Mouse (Mus musculus): Measurements from ENCODE around the gene Clps. TPM values are rescaled to one million over a fixed set of nuclear protein-coding genes. Genes with fewer than 3 reads are reported as not detected.
"Not testable (repeated sequence)": the region's sequence is repeated elsewhere in the genome, so short reads cannot be mapped to it uniquely, and the experiment has no call there.

Clps gene
- total RNA-seq, 2 experiments from 2014 or later, result not detected

DNA sequence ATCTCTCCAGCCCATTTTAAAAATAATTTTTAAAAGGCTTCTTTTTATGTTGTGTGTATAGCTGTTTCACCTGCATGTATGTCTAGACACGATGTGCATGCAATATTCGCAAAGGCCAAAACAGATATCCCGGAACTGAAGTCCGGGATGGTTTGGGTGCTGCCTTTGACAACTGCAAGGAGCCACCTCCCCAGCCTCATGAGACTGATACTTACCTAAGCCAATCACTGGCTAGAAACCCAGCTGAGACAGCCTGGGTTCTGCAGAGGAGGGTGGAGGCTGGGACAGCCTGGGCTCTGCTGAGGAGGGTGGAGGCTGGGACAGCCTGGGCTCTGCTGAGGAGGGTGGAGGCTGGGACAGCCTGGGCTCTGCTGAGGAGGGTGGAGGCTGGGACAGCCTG lies 6.5 kb downstream of the Clps start:
- DNase-seq (ENCODE audit: low spot score in 2 of 2), result not testable (repeated sequence)

GRCm38 (mm10) chr17:28553040-28553793 lies 7.3 kb downstream of the Clps start:
- peak; percentile 66 for DNase-seq (ENCODE audit: low spot score in 2 of 2)

- DNase-seq (ENCODE audit: low spot score in 2 of 2), result no peak
Observed at GRCm38 (mm10) chr17:28549111-28549510, 11.5 kb downstream of the Clps start, which contains the start of gene Clpsl2. Gene Clpsl2, plus strand, starts transcription at chr17:28549411.

DNA sequence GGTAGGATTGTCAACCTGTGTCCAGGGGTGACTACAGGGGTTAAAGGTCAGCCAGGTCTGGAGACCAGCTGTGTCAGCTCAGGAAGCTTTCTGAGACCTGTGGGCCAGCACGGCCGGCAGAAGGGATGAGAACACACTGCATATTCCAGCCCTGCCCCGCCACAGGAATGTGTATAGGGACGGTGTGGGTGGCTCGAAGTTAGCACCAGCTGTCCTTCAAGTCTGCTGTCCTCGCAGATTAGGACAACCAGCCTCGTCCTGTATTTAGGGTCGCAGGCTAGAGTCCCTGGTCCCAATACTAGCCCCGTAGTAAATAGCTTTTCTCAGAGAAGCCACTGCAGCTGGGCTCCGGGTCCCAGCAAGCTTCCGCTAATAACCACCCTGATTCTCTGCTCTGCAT lies 12.0 kb downstream of the Clps start:
- DNase-seq (ENCODE audit: low spot score in 2 of 2), result no peak

GRCm38 (mm10) chr17:28546925-28547324 lies 13.6 kb downstream of the Clps start:
- DNase-seq (ENCODE audit: low spot score in 2 of 2), result peak in 1 of 2 experiments; percentile 30

DNA sequence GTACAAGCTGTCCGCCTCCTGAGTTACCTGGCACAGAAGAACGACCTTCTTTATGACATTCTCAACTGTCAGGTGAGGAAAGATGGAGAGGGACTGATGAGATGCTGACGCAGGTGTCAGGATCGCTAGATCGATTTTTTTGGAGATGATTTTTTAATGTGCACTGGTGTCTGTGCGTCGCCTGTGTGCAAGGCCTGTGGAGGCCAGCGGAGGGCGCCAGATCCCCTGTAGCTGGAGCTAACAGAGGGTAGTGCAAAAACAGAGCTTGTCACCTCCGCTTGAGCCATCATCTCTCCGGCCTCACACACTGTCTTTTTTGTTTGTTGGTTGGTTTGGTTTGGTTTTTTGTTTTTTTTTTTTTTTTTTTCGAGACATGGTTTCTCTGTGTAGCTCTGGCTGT lies 22.7 kb downstream of the Clps start:
- no peak for DNase-seq (ENCODE audit: low spot score in 2 of 2)

- no peak for DNase-seq (ENCODE audit: low spot score in 2 of 2)
Observed at GRCm38 (mm10) chr17:28533327-28533726, 27.2 kb downstream of the Clps start.

DNA sequence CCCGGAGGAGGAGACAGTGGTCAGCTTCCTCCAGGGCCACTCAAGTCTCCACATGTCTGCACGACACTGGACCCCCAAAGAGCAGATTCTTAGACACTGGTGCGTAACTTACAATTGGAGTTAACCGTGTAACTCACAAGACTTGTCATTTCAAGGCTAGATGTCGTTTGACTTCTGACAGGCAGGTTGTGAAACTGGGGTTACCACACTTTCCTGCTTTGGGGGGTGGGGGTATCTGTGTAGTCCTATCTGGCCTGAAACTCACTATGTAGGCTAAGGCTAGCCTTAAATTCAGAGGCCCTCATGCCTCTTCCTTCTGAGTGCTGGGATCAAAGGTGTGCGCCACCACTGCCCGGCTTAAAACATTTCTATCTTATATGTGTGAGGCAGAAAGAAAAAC lies 28.0 kb downstream of the Clps start:
- no peak for DNase-seq (ENCODE audit: low spot score in 2 of 2)

- no peak for DNase-seq (ENCODE audit: low spot score in 2 of 2)
Observed at GRCm38 (mm10) chr17:28531946-28532345, 28.6 kb downstream of the Clps start.

DNA sequence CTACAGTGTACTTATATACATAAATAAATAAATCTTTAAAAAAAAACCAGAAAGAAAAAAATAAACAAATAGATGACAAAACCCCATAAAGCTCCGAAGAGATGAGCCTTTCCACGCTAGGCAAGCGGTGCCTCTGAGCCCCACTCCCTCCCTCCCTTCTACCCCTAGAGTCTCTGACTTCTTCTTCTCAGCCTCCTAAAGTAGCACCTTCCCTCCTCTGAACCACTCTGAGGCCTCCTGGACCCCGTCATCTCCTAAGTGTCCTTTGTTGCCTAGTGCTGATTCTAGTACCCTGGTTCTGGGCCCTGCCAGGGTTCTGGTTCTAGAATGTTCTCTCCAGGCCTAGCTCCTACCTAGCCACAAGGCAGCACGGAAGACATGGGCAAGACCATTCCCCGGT lies 30.1 kb downstream of the Clps start, which contains the start of gene Armc12:
Gene Armc12 (plus strand): TSS at position 301 of the 400 bp plus-strand sequence.
- no peak for DNase-seq (ENCODE audit: low spot score in 2 of 2)

- DNase-seq (ENCODE audit: low spot score in 2 of 2), result no peak
Observed at GRCm38 (mm10) chr17:28529116-28529515, 31.4 kb downstream of the Clps start.

DNA sequence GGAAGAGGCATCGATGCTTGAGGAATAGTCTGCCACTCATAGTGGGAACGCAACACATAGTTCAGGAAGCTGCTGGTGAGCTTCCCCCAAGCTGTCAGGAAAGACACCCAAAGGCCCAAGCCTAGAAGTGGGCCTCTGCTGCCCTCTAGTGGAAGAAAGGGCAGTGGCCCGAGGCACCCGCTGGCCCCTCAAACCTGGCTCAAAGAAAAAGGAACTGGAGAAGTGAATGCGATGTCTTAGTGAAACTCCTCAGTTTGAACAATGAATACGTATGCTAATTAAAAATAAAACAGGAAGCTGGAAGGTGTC lies 32.6 kb downstream of the Clps start:
- DNase-seq (ENCODE audit: low spot score in 2 of 2), result peak; percentile 89 to 90

GRCm38 (mm10) chr17:28527184-28528042 lies 33.2 kb downstream of the Clps start:
- DNase-seq (ENCODE audit: low spot score in 2 of 2), result no peak

DNA sequence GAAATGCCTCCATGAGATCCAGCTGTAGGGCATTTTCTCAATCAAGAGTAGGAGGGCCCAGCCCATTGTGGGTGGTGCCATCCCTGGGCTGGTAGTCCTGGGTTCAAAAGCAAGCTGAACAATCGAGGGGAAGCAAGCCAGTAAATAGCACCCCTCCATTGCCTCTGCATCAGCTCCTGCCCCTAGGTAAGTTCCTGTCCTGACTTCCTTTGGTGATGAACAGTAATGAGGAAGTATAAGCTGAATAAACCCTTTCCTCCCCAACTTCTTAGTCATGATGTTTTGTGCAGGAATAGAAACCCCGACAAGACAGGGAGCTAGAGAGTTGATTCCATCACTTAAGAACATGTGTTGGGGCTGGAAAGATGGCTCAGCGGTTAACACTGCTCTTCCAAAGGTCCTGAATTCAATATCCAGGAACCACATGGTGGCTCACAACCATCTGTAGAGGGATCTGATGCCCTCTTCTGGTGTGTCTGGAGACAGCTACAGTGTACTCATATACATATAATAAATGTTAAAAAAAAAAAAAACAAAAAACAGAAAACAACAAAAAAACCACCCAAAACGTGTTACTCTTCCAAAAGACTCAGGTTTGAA lies 35.6 kb downstream of the Clps start:
- DNase-seq (ENCODE audit: low spot score in 2 of 2), result no peak

DNA sequence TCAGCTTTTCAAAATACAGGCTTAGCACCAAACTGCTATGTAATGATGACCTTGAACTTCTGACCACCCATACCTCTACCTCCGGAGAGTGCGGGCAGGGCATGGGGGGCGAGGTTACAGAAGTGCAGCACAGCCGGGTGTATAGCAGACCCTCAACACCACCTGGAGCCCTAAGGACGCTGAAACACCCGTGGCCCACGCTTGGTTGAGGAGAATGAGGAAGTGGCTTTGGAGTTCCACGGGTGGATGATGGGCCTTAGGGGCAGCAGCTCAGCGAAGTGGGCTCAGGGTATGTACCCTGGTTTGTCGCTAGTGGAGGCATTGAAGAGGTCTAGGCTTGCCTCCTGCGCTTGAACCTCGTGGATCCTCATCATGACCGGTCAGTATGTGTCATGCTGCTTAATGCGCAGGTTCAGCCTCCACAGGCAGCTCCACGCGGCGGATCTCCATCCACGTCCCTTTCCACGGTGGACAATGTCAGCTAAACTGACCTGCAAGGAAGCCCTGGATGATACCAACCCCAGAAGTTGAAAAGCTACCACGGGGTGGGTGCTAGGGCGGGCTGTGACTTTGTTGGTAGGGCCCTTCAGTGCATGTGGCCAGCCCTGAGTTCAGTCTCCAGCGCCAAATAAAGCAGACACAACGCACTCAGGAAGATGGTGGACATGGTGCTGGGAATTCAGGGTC lies 36.4 kb downstream of the Clps start:
- DNase-seq (ENCODE audit: low spot score in 2 of 2), result no peak

DNA sequence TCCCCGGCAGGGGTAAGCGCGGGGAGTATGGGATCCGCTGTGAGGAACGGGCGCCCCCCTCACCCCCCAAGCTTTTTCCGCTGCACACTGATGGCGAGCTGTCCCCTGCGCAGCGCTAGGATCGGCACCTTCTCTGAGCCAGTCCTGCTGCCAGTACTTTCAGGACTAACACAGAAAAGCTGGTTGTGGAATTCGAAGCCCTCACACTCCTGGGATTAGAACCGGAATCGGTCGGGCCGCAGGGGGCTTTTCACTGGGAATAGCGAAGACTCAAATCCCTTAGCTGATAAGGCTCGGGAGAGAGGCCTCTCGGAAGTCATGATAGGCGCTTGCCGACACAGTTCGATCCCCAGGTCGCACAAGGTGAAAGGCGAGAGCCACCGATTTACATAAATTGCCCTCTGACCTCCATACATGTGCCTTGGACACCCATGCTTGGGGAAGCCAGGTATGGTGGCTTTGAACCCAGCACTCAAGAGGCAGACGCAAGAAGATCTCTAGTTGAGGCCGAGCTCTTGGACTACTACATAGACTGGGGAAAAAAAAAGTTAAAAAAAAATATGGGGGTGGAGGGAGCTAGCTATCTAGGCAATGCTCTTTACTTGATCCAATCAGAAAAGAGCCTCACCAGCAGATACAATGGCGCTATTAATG lies 37.1 kb downstream of the Clps start:
- DNase-seq (ENCODE audit: low spot score in 2 of 2), result no peak

DNA sequence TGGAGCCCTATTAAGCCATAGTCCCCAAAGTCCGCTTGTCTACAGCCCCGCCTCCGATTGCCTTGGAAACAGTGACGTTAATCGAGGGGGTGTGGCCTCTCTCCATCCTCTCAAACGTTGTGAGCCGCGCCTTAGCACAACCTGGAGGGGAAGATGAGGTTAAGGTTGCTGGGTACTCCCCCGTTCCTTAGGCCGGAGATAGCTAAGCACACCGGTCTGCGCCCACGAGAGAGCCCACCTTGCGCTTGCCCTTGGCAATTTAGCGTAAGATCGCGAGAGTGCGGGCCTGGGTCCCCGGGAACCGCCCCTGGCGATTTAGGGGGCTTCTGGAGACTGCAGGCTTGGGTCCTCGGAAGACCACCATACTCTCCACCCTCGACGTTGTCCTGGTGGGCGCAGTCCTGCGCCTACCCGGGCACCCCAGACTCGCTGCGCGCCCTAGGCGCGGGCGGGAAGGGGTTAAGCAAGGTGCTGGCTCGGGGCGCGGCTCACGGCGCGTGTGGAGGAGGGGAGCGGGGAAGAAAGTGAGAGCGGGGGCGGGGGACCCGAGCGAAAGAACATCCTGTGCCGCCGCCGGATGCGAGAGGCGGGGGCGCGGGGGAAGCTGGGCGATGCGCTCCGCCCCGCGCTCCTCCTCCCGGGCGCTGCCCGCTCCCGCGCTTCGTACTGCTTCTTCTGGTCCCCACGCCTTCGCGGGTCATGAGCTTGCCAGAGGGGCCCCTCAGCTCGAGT lies 37.8 kb downstream of the Clps start:
- peak; percentile 96 for DNase-seq (ENCODE audit: low spot score in 2 of 2)

- no peak for DNase-seq (ENCODE audit: low spot score in 2 of 2)
Observed at GRCm38 (mm10) chr17:28521920-28522319, 38.6 kb downstream of the Clps start.

DNA sequence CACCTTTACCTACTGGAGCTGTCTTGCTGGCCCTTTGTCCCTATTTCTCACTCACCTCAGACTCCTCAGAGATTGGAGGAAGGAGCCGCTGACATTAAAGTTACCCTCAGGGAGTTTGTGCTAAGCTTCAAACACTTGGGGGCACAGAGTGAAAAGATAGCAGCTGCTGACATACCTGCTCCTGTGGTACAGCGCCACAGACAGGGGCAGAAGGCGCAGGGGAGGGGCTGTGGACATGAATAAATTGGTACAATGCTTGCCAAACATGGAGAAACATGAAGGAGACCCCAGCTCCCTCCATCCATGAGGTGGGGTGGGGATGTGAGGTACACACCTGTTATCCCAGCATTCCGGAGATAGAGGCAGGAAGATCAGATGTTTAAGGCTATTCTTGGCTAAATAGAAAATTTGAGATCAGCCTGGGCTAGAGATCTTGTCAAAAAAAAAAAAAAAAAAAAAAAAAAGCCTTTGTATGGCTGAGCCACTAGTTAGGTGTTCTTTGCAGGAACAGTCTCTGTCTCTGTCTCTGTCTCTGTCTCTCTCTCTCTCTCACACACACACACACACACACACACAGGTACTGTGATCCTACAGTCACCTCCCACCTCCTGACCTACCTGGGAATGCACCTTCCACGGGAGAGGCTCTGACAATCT lies 39.4 kb downstream of the Clps start:
- DNase-seq (ENCODE audit: low spot score in 2 of 2), result no peak

- no peak for DNase-seq (ENCODE audit: low spot score in 2 of 2)
Observed at GRCm38 (mm10) chr17:28520561-28520960, 40.0 kb downstream of the Clps start.

Data from left cerebral cortex, adult 18-20 months (tissue).